Mouse (Mus musculus): ENCODE results near the gene Gcsam. TPM values are rescaled to one million over a fixed set of nuclear protein-coding genes. Genes with fewer than 3 reads are reported as not detected.

Gcsam gene
- polyA plus RNA-seq, 1 experiment from 2014 or later, result 1.5 TPM

Other genes starting within 250 kb of the Gcsam start
- 59.4 and 68.9 TPM in 2 replicates for gene Cd200, start 201.3 kb upstream of the Gcsam start, polyA plus RNA-seq (2014; fragmentation: Nextera tagmentation; extraction: Ambion mirVana)
- gene Gm609, start 117.4 kb upstream of the Gcsam start, polyA plus RNA-seq (2014; fragmentation: Nextera tagmentation; extraction: Ambion mirVana), result not detected in 2 replicates
- not detected in 2 replicates for gene Gm17783, start 78.3 kb upstream of the Gcsam start, polyA plus RNA-seq (2014; fragmentation: Nextera tagmentation; extraction: Ambion mirVana)
- not detected in 2 replicates for gene Slc9c1, start 75.1 kb upstream of the Gcsam start, polyA plus RNA-seq (2014; fragmentation: Nextera tagmentation; extraction: Ambion mirVana)
- 0.34 TPM in 1 of 2 replicates, not detected in the other for gene BC016579, start 43.7 kb downstream of the Gcsam start, polyA plus RNA-seq (2014; fragmentation: Nextera tagmentation; extraction: Ambion mirVana)
- gene Tmprss7, start 83.3 kb downstream of the Gcsam start, polyA plus RNA-seq (2014; fragmentation: Nextera tagmentation; extraction: Ambion mirVana), result not detected in 2 replicates
- 26.0 and 30.6 TPM in 2 replicates for gene Tagln3, start 114.2 kb downstream of the Gcsam start, polyA plus RNA-seq (2014; fragmentation: Nextera tagmentation; extraction: Ambion mirVana)
- gene Abhd10, start 132.6 kb downstream of the Gcsam start, polyA plus RNA-seq (2014; fragmentation: Nextera tagmentation; extraction: Ambion mirVana), result 27.4 and 34.6 TPM in 2 replicates

Measured in embryonic facial prominence, embryonic 14.5 days (tissue).